Mouse (Mus musculus) stomach, embryonic 15.5 days (tissue): ENCODE results near the gene Rcn3. TPM values are rescaled to one million over a fixed set of nuclear protein-coding genes. Genes with fewer than 3 reads are reported as not detected.
A peak's percentile ranks its signal among the peaks of the same experiment; 100 is the strongest.
"Not testable (repeated sequence)": the region's sequence is repeated elsewhere in the genome, so short reads cannot be mapped to it uniquely, and the experiment has no call there.

ENCODE experiments used
- ATAC-seq: fragments of 200-750 bp; cut with Nextera tagmentation; 2 replicates; pipeline ENCODE4 v1.8.0; 2017; ENCODE audit warnings: low read depth, moderate number of reproducible peaks, moderate TSS enrichment; ENCODE audit not compliant: insufficient read depth, low FRiP score
- H3K27ac ChIP-seq: fragments of 300-500 bp; sonication (generic); 2 replicates; pipeline ENCODE4 v1.5.1; 2015; ENCODE audit warnings: mild to moderate bottlenecking, inconsistent platforms
- H3K27me3 ChIP-seq: fragments of 300-500 bp; sonication (generic); replicated peaks from 2 replicates; pipeline ENCODE4 v1.6.1; 2015; ENCODE audit warnings: inconsistent platforms
- H3K36me3 ChIP-seq: fragments of 300-500 bp; sonication (generic); 2 replicates; pipeline ENCODE4 v1.6.1; 2015; ENCODE audit warnings: inconsistent platforms
- H3K4me1 ChIP-seq: fragments of 300-500 bp; sonication (generic); 2 replicates; pipeline ENCODE4 v1.6.1; 2015; ENCODE audit warnings: inconsistent platforms
- H3K4me2 ChIP-seq: fragments of 300-500 bp; sonication (generic); 2 replicates; pipeline ENCODE4 v1.6.1; 2015; ENCODE audit warnings: mild to moderate bottlenecking, inconsistent platforms
- H3K4me3 ChIP-seq: fragments of 300-500 bp; sonication (generic); replicated peaks from 2 replicates; pipeline ENCODE4 v1.5.1; 2015; ENCODE audit warnings: inconsistent platforms
- H3K9ac ChIP-seq: fragments of 300-500 bp; sonication (generic); 2 replicates; pipeline ENCODE4 v1.6.1; 2015; ENCODE audit warnings: inconsistent platforms
- H3K9me3 ChIP-seq: fragments of 300-500 bp; sonication (generic); 2 replicates; pipeline ENCODE4 v1.6.1; 2016; ENCODE audit warnings: inconsistent platforms
- WGBS: fragments of 180-500 bp; shearing (Covaris S2); methylation state at CpG from one replicate; pipeline ENCODE4 v1.1.7; 2015; 5-methylcytosine and 5-hydroxymethylcytosine counted together
- polyA plus RNA-seq: library from polyadenylated mRNA; unstranded; fragments of >200 nt; fragmentation: Nextera tagmentation; extraction: Ambion mirVana; gene quantifications from 2 replicates; pipeline ENCODE4 v1.2.1, GENCODE M21; 2015

The Rcn3 gene
- polyA plus RNA-seq, 1 experiment from 2014 or later: 320 TPM

- H3K4me2 ChIP-seq: no peak overlapping the region
- no peak overlapping the region for H3K4me3 ChIP-seq
- no peak overlapping the region for H3K27ac ChIP-seq
Observed at GRCm38 (mm10) chr7:45105491-45105890, 13.5 kb upstream of the Rcn3 start.

GRCm38 (mm10) chr7:45104941-45105340 lies 12.9 kb upstream of the Rcn3 start:
- Histone ChIP-seq H3K9ac (no peak overlapping the region), H3K4me1 (peaks cover 22% of the 10 kb centered on the region), H3K4me3 (no peak overlapping the region), H3K27ac (no peak overlapping the region), H3K36me3 (no peaks in the 10 kb centered on the region), H3K27me3 (no peaks in the 10 kb centered on the region), H3K4me2 (no peak overlapping the region), H3K9me3 (no peaks in the 10 kb centered on the region)
- WGBS: 72% methylated on average over 5 of the region's 5 CpGs
- no peak for ATAC-seq

More at GRCm38 (mm10) chr7:45105491-45105890, 13.5 kb upstream of the Rcn3 start:
- WGBS: 67% methylated on average over 8 of the region's 8 CpGs
- no peaks in the 10 kb centered on the region for H3K36me3 ChIP-seq
- no peak for ATAC-seq
- no peaks in the 10 kb centered on the region for H3K27me3 ChIP-seq
- H3K9ac ChIP-seq: no peak overlapping the region
- H3K4me1 ChIP-seq: peaks cover 22% of the 10 kb centered on the region
- no peaks in the 10 kb centered on the region for H3K9me3 ChIP-seq

- no peaks in the 10 kb centered on the region for H3K27me3 ChIP-seq
- H3K4me2 ChIP-seq: peak within 1 kb of the TSS; percentile 59
- H3K27ac ChIP-seq: peak within 1 kb of the TSS; percentile 93
- peak; percentile 93 for ATAC-seq
- H3K4me3 ChIP-seq: peak within 1 kb of the TSS; percentile 44
- peak within 1 kb of the TSS; percentile 9; the same call in 1 of the 2 replicates for H3K9ac ChIP-seq
- H3K36me3 ChIP-seq: no peaks in the 10 kb centered on the region
- 19% methylated on average over 7 of the region's 7 CpGs for WGBS
- H3K9me3 ChIP-seq: no peaks in the 10 kb centered on the region
- peaks cover 22% of the 10 kb centered on the region for H3K4me1 ChIP-seq
Observed at GRCm38 (mm10) chr7:45103652-45104180, 11.7 kb upstream of the Rcn3 start, which contains the start of gene Fcgrt. TSS of gene Fcgrt (minus strand) at chr7:45103851.

- no peaks in the 10 kb centered on the region for H3K36me3 ChIP-seq
- H3K27ac ChIP-seq: peak overlapping the region; percentile 93
- ATAC-seq: 0 out of 2 replicates have a peak, but pooled peaks have one; percentile 2
- H3K9me3 ChIP-seq: no peaks in the 10 kb centered on the region
- H3K9ac ChIP-seq: peak overlapping the region; percentile 9; the same call in 1 of the 2 replicates
- H3K4me3 ChIP-seq: peak overlapping the region; percentile 44
- WGBS: 48% methylated on average over 9 of the region's 9 CpGs
- peak overlapping the region; percentile 59 for H3K4me2 ChIP-seq
- peaks cover 22% of the 10 kb centered on the region for H3K4me1 ChIP-seq
- no peaks in the 10 kb centered on the region for H3K27me3 ChIP-seq
Observed at GRCm38 (mm10) chr7:45102940-45103585, 11.0 kb upstream of the Rcn3 start.

- peak overlapping the region; percentile 93; the same call in 1 of the 2 replicates for H3K27ac ChIP-seq
- peak overlapping the region; percentile 59 for H3K4me2 ChIP-seq
- 69% methylated on average over 11 of the region's 11 CpGs for WGBS
- ATAC-seq: no peak
- H3K4me3 ChIP-seq: peak overlapping the region; percentile 44
- no peaks in the 10 kb centered on the region for H3K9me3 ChIP-seq
- no peaks in the 10 kb centered on the region for H3K27me3 ChIP-seq
- H3K36me3 ChIP-seq: no peaks in the 10 kb centered on the region
- peaks cover 22% of the 10 kb centered on the region for H3K4me1 ChIP-seq
- no peak overlapping the region for H3K9ac ChIP-seq
Observed at GRCm38 (mm10) chr7:45102441-45102840, 10.4 kb upstream of the Rcn3 start.

GRCm38 (mm10) chr7:45100046-45100445 lies 8.0 kb upstream of the Rcn3 start:
- H3K4me3 ChIP-seq: no peak overlapping the region
- WGBS: 75% methylated on average over 6 of the region's 6 CpGs

GRCm38 (mm10) chr7:45098541-45099240 lies 6.7 kb upstream of the Rcn3 start:
- 87% methylated on average over 8 of the region's 8 CpGs for WGBS
- Histone ChIP-seq H3K36me3 (no peaks in the 10 kb centered on the region), H3K27me3 (no peaks in the 10 kb centered on the region), H3K4me3 (no peak overlapping the region), H3K9me3 (no peaks in the 10 kb centered on the region), H3K27ac (no peak overlapping the region), H3K4me2 (no peak overlapping the region), H3K4me1 (peaks cover 16% of the 10 kb centered on the region), H3K9ac (no peak overlapping the region)
- no peak for ATAC-seq

More at GRCm38 (mm10) chr7:45100046-45100445, 8.0 kb upstream of the Rcn3 start:
- ATAC-seq: no peak
- H3K9me3 ChIP-seq: no peaks in the 10 kb centered on the region
- peaks cover 22% of the 10 kb centered on the region for H3K4me1 ChIP-seq
- no peak overlapping the region for H3K27ac ChIP-seq
- no peak overlapping the region for H3K9ac ChIP-seq
- 0 out of 2 replicates have a peak overlapping the region, but pooled peaks have one; percentile 13 for H3K4me2 ChIP-seq
- H3K36me3 ChIP-seq: no peaks in the 10 kb centered on the region
- no peaks in the 10 kb centered on the region for H3K27me3 ChIP-seq

- Histone ChIP-seq H3K9ac (no peak overlapping the region), H3K9me3 (no peaks in the 10 kb centered on the region), H3K4me2 (no peak overlapping the region), H3K4me1 (peaks cover 14% of the 10 kb centered on the region), H3K27me3 (no peaks in the 10 kb centered on the region), H3K36me3 (no peaks in the 10 kb centered on the region), H3K27ac (peak overlapping the region; percentile 3; the same call in 1 of the 2 replicates), H3K4me3 (no peak overlapping the region)
- WGBS: 56% methylated on average over 6 of the region's 6 CpGs
- ATAC-seq: no peak
Observed at GRCm38 (mm10) chr7:45097479-45097878, 5.5 kb upstream of the Rcn3 start.

GRCm38 (mm10) chr7:45095965-45096364 lies 3.9 kb upstream of the Rcn3 start:
- not testable (repeated sequence) for H3K9ac ChIP-seq, H3K27me3 ChIP-seq, H3K4me1 ChIP-seq, H3K4me2 ChIP-seq, H3K4me3 ChIP-seq, ATAC-seq, H3K36me3 ChIP-seq, H3K9me3 ChIP-seq, H3K27ac ChIP-seq
- 94% methylated on average over 14 of the region's 14 CpGs for WGBS

- Histone ChIP-seq H3K4me3 (no peak overlapping the region), H3K27ac (no peak overlapping the region), H3K4me1 (peaks cover 12% of the 10 kb centered on the region; the same call in 1 of the 2 replicates), H3K9ac (no peak overlapping the region), H3K9me3 (no peaks in the 10 kb centered on the region), H3K36me3 (no peaks in the 10 kb centered on the region), H3K4me2 (no peak overlapping the region), H3K27me3 (no peaks in the 10 kb centered on the region)
- no peak for ATAC-seq
- WGBS: 76% methylated on average over 6 of the region's 6 CpGs
Observed at GRCm38 (mm10) chr7:45095367-45095766, 3.3 kb upstream of the Rcn3 start.

- no peaks in the 10 kb centered on the region for H3K36me3 ChIP-seq
Observed at GRCm38 (mm10) chr7:45094121-45094520, 2.1 kb upstream of the Rcn3 start.

GRCm38 (mm10) chr7:45093516-45093905 lies 1.5 kb upstream of the Rcn3 start:
- no peaks in the 10 kb centered on the region for H3K27me3 ChIP-seq
- H3K4me1 ChIP-seq: peaks cover 14% of the 10 kb centered on the region; the same call in 1 of the 2 replicates
- H3K4me2 ChIP-seq: peak overlapping the region; percentile 21; the same call in 1 of the 2 replicates
- H3K9me3 ChIP-seq: no peaks in the 10 kb centered on the region
- H3K9ac ChIP-seq: no peak overlapping the region
- H3K4me3 ChIP-seq: no peak overlapping the region
- 28% methylated on average over 17 of the region's 18 CpGs for WGBS
- peak overlapping the region; percentile 84 for H3K27ac ChIP-seq
- 0 out of 2 replicates have a peak, but pooled peaks cover under 1% of the 10 kb centered on the region for H3K36me3 ChIP-seq
- no peak for ATAC-seq

More at GRCm38 (mm10) chr7:45094121-45094520, 2.1 kb upstream of the Rcn3 start:
- WGBS: 28% methylated on average over 7 of the region's 7 CpGs
- Histone ChIP-seq H3K4me1 (peaks cover 14% of the 10 kb centered on the region; the same call in 1 of the 2 replicates), H3K9ac (no peak overlapping the region), H3K4me3 (no peak overlapping the region), H3K27ac (no peak overlapping the region), H3K4me2 (no peak overlapping the region), H3K9me3 (no peaks in the 10 kb centered on the region), H3K27me3 (no peaks in the 10 kb centered on the region)
- ATAC-seq: no peak
